Mouse (Mus musculus): ENCODE results near the gene Irs3. TPM values are rescaled to one million over a fixed set of nuclear protein-coding genes. Genes with fewer than 3 reads are reported as not detected.
A peak's percentile ranks its signal among the peaks of the same experiment; 100 is the strongest.

The Irs3 gene
- polyA plus RNA-seq, 1 experiment from 2014 or later, result 0.42 TPM

- 96% methylated on average over 8 of the region's 8 CpGs for WGBS
- DNase-seq (ENCODE audit: low spot score), result no peak
- H3K27ac ChIP-seq, result no peak overlapping the region
- H3K4me3 ChIP-seq, result no peak overlapping the region
- H3K27me3 ChIP-seq (ENCODE audit: insufficient read depth, poor library complexity, severe bottlenecking), result no peaks in the 10 kb centered on the region
- peaks cover 10% of the 10 kb centered on the region for H3K4me1 ChIP-seq (replicated peaks)
- H3K9me3 ChIP-seq, result no peaks in the 10 kb centered on the region
- H3K36me3 ChIP-seq, result peaks cover 62% of the 10 kb centered on the region
Measured at GRCm38 (mm10) chr5:137677859-137678258, 32.3 kb upstream of the Irs3 start.

DNA sequence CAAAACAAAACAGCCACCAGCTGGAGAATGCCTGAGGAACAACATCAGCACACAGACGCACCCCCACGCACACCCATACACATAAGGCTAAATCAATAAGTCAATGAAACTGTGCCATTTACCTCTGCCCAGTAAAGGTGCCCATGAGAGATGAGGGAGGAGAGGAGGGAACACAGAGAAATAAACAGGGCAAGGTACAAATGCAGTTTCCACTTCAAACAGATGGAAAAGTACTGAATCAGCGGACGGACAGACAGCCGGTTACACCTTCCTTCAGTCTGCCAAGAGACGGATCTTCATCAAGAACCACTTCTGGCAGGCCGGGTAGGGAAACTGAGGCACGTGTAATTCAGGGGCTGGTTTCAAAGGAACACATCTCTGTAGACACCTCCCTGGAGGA, 29.3 kb upstream of the Irs3 start:
- WGBS, result 95% methylated on average over 8 of the region's 8 CpGs
- H3K27ac ChIP-seq, result no peak overlapping the region
- no peaks in the 10 kb centered on the region for H3K27me3 ChIP-seq (ENCODE audit: insufficient read depth, poor library complexity, severe bottlenecking)
- peaks cover 42% of the 10 kb centered on the region for H3K36me3 ChIP-seq
- H3K4me1 ChIP-seq (replicated peaks), result peaks cover 15% of the 10 kb centered on the region
- no peaks in the 10 kb centered on the region for H3K9me3 ChIP-seq
- no peak for DNase-seq (ENCODE audit: low spot score)
- H3K4me3 ChIP-seq, result no peak overlapping the region

DNA sequence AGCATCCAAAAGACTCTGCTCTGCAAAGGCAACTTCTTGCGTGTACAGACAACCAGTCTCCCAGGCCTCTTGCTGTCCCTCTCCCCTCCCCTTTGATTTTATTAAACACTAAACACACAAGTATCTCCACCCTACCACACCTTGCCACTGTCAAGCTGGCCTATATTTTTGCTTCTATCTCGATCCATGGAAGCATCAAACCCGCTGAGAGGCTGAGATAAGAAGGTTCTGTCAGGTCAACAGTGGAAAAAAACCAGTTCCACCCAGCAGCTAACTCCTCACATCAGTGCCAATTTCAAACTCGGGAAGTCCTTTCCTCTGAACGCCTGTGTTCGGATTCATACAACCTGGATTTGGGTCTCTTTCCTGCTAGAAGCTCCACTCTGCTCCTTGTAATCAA, 27.5 kb upstream of the Irs3 start:
- Histone ChIP-seq H3K27ac (no peak overlapping the region), H3K4me3 (no peak overlapping the region), H3K27me3 (ENCODE audit: insufficient read depth, poor library complexity, severe bottlenecking) (no peaks in the 10 kb centered on the region), H3K4me1 (replicated peaks) (peaks cover 15% of the 10 kb centered on the region), H3K9me3 (no peaks in the 10 kb centered on the region), H3K36me3 (peaks cover 28% of the 10 kb centered on the region)
- WGBS, result 92% methylated on average over 6 of the region's 6 CpGs
- DNase-seq (ENCODE audit: low spot score), result no peak

DNA sequence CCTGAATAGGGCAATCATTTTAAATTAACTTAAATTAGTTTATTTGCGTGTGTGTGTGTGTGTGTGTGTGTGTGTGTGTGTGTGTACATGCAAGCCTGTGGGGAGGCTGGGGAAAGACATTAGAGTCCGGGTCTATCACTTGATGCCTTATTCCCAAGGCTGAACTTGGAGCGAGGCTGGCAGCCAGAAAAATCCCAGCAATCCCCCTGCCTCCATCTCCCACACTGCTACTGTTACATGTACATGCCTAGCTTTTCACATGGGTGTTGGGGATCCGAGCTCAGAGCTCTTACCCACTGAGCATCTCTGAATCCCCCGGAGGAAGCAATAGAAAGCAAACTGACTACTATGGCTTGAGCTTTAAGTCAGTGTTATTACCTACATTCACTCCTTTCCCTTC, 26.8 kb upstream of the Irs3 start:
- Histone ChIP-seq H3K9me3 (no peaks in the 10 kb centered on the region), H3K4me3 (no peak overlapping the region), H3K36me3 (peaks cover 31% of the 10 kb centered on the region), H3K4me1 (replicated peaks) (peaks cover 15% of the 10 kb centered on the region), H3K27ac (no peak overlapping the region), H3K27me3 (ENCODE audit: insufficient read depth, poor library complexity, severe bottlenecking) (no peaks in the 10 kb centered on the region)
- no peak for DNase-seq (ENCODE audit: low spot score)
- WGBS, result 84% methylated on average over 5 of the region's 5 CpGs

DNA sequence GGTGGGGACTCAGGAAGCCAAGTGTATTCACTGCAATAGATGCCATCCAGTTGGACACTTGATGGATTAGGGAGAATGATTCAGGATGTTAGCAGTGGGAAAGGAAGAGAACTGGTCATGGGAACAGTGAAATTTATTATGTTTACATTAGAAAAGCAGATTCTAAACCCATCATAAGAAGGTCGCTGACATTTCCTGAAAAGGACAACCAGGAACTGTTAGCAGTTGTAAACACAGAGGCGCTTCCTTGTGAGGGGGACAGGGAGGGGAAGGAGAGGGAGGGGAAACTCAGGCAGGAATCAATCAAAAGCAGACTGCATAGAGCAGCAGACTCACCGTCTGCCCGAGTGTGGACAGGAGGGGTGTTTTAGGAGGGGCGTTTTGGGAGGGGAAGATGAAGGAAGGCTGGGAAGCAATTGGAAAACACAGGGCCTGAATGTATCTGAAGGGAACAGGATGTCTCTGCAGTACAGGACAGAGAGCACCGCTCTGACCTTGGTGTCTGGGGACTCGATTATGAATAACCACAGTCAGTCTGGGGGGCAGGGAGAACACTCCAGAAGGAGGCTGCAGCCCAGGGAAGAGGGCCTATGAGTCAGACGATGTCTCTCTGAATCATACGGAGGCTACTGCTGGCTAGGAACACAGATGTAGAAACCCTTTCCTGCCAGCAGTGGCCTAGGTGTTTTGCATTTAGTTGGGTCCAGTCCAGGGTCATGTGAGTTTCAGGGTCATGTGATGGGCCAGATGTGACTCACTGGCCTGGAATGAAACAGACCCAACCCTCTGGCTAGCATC, 26.1 kb upstream of the Irs3 start:
- H3K4me3 ChIP-seq, result no peak overlapping the region; the same call in 1 of the 2 replicates
- no peaks in the 10 kb centered on the region for H3K27me3 ChIP-seq (ENCODE audit: insufficient read depth, poor library complexity, severe bottlenecking)
- peaks cover 15% of the 10 kb centered on the region for H3K4me1 ChIP-seq (replicated peaks)
- DNase-seq (ENCODE audit: low spot score), result peak; percentile 24
- H3K27ac ChIP-seq, result peak overlapping the region; percentile 59
- H3K36me3 ChIP-seq, result peaks cover 33% of the 10 kb centered on the region
- WGBS, result 48% methylated on average over 9 of the region's 9 CpGs
- no peaks in the 10 kb centered on the region for H3K9me3 ChIP-seq

DNA sequence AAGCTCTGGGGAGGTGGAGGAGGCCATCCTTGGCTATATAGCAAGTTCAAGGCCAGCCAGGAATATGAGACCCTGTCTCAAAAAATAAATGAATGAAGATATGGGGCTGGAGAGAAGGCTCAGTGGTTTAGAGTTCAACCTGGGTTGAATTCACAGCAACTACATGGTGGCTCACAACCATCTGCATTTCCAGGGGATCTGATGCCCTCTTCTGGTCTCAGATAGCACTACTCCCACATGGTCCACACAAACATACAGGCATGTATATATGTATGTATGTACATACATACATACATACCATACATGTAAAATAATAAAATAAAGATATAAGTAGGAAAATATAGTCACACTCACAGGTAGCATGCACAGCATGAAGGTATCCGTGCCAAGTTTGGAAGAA, 24.7 kb upstream of the Irs3 start:
- no peak overlapping the region for H3K27ac ChIP-seq
- 96% methylated on average over 1 of the region's 1 CpGs for WGBS
- no peak overlapping the region for H3K4me3 ChIP-seq
- peaks cover 40% of the 10 kb centered on the region for H3K36me3 ChIP-seq
- no peaks in the 10 kb centered on the region for H3K9me3 ChIP-seq
- no peaks in the 10 kb centered on the region for H3K27me3 ChIP-seq (ENCODE audit: insufficient read depth, poor library complexity, severe bottlenecking)
- peaks cover 15% of the 10 kb centered on the region for H3K4me1 ChIP-seq (replicated peaks)
- DNase-seq (ENCODE audit: low spot score), result no peak

- no peak overlapping the region for H3K4me3 ChIP-seq
- no peak for DNase-seq (ENCODE audit: low spot score)
- 89% methylated on average over 10 of the region's 10 CpGs for WGBS
- H3K27ac ChIP-seq, result no peak overlapping the region
- H3K4me1 ChIP-seq (replicated peaks), result peaks cover 15% of the 10 kb centered on the region
- H3K9me3 ChIP-seq, result no peaks in the 10 kb centered on the region
- H3K27me3 ChIP-seq (ENCODE audit: insufficient read depth, poor library complexity, severe bottlenecking), result no peaks in the 10 kb centered on the region
- H3K36me3 ChIP-seq, result peaks cover 46% of the 10 kb centered on the region
Measured at GRCm38 (mm10) chr5:137668971-137669370, 23.5 kb upstream of the Irs3 start.

GRCm38 (mm10) chr5:137663057-137663456, 17.5 kb upstream of the Irs3 start:
- 0 out of 2 replicates have a peak, but pooled peaks cover 5% of the 10 kb centered on the region for H3K4me1 ChIP-seq (replicated peaks)
- H3K4me3 ChIP-seq, result no peak overlapping the region
- H3K27ac ChIP-seq, result no peak overlapping the region
- H3K36me3 ChIP-seq, result peaks cover 98% of the 10 kb centered on the region
- no peaks in the 10 kb centered on the region for H3K9me3 ChIP-seq
- WGBS, result 84% methylated on average over 9 of the region's 9 CpGs
- H3K27me3 ChIP-seq (ENCODE audit: insufficient read depth, poor library complexity, severe bottlenecking), result no peaks in the 10 kb centered on the region
- no peak for DNase-seq (ENCODE audit: low spot score)

DNA sequence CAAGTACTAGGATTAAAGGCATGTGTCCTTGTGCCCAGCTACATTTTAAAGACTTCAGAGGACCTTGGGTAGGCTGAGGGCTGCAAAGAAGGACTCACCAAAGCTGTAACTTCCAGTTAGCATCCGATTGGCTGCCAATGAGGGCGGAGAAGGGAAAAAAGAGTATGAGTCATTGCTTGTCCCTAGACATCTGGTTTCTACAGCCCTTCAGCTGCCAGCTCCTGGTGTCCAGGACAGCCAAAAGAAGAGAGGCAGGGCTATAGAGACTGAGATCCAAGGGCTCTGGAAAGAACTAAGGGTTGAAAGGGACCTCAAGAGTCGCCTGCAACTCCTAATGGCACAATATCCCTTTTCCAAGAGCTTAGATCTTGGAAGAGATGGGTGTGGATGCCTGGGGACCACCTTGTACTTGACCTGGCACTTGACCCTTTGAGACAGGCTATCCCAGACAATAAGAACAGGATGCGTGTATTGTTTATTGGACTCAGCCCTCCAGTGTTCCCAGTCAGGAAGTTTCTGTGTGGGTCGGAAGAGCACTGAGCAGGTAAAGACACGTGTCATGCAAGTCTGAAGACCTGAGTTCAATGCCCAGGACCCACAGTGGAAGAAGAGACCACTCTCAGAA, 14.7 kb upstream of the Irs3 start:
- no peaks in the 10 kb centered on the region for H3K9me3 ChIP-seq
- H3K4me3 ChIP-seq, result no peak overlapping the region
- H3K27ac ChIP-seq, result no peak overlapping the region
- H3K4me1 ChIP-seq (replicated peaks), result 0 out of 2 replicates have a peak, but pooled peaks cover 5% of the 10 kb centered on the region
- no peak for DNase-seq (ENCODE audit: low spot score)
- H3K36me3 ChIP-seq, result peaks cover 77% of the 10 kb centered on the region
- H3K27me3 ChIP-seq (ENCODE audit: insufficient read depth, poor library complexity, severe bottlenecking), result no peaks in the 10 kb centered on the region
- WGBS, result 94% methylated on average over 6 of the region's 6 CpGs

DNA sequence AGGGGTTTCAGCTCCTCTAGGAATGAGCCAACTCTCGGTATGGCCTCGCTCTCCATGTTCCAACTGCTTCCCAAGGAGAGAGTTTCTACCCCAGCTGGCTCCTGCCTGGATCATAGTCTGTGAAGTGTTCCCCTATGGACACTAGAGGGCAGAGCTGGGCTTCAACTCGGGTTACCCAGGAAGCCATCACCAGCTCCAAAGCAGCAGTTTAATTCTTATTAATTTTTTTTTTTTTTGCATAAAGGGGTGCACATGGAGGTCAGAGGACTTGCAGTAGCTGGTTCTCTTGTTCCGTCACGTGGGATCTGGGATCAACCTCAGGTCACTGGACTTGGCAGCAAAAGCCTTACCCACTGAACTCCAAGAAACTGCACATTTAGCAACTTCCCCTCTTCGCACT, 11.5 kb upstream of the Irs3 start:
- Histone ChIP-seq H3K4me1 (replicated peaks) (no peaks in the 10 kb centered on the region; the same call in 1 of the 2 replicates), H3K4me3 (no peak overlapping the region), H3K36me3 (peaks cover 75% of the 10 kb centered on the region), H3K27me3 (ENCODE audit: insufficient read depth, poor library complexity, severe bottlenecking) (no peaks in the 10 kb centered on the region), H3K27ac (no peak overlapping the region), H3K9me3 (no peaks in the 10 kb centered on the region)
- WGBS, result 41% methylated on average over 6 of the region's 6 CpGs
- DNase-seq (ENCODE audit: low spot score), result peak; percentile 61

- DNase-seq (ENCODE audit: low spot score), result no peak
- WGBS, result 83% methylated on average over 7 of the region's 7 CpGs
- Histone ChIP-seq H3K36me3 (peaks cover 65% of the 10 kb centered on the region), H3K27ac (no peak overlapping the region), H3K27me3 (ENCODE audit: insufficient read depth, poor library complexity, severe bottlenecking) (no peaks in the 10 kb centered on the region), H3K4me3 (no peak overlapping the region), H3K9me3 (no peaks in the 10 kb centered on the region), H3K4me1 (replicated peaks) (peaks cover 17% of the 10 kb centered on the region)
Measured at GRCm38 (mm10) chr5:137654746-137655145, 9.2 kb upstream of the Irs3 start.

DNA sequence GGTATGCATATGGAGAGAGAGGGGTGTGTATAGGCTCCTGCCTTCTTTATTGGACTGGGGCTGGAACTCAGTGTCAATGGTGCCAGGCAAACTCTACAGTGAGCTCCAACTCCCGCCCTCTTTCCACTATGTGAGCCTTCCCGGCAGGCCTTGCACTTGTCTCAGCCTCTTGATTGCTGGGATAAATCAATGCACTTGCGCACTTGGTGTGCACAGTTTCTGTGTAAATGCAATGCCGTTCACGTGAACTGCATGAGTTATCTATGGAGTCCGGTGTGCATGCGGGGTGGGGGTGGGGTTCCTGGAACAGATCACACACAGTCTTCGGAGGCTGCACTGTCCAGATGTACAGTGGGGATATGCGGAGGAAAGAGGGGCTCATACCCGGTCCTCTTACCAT, 7.9 kb upstream of the Irs3 start:
- peaks cover 51% of the 10 kb centered on the region for H3K36me3 ChIP-seq
- no peaks in the 10 kb centered on the region for H3K9me3 ChIP-seq
- no peaks in the 10 kb centered on the region for H3K27me3 ChIP-seq (ENCODE audit: insufficient read depth, poor library complexity, severe bottlenecking)
- no peak overlapping the region for H3K27ac ChIP-seq
- 96% methylated on average over 10 of the region's 10 CpGs for WGBS
- no peak for DNase-seq (ENCODE audit: low spot score)
- H3K4me1 ChIP-seq (replicated peaks), result peaks cover 31% of the 10 kb centered on the region
- H3K4me3 ChIP-seq, result no peak overlapping the region

DNA sequence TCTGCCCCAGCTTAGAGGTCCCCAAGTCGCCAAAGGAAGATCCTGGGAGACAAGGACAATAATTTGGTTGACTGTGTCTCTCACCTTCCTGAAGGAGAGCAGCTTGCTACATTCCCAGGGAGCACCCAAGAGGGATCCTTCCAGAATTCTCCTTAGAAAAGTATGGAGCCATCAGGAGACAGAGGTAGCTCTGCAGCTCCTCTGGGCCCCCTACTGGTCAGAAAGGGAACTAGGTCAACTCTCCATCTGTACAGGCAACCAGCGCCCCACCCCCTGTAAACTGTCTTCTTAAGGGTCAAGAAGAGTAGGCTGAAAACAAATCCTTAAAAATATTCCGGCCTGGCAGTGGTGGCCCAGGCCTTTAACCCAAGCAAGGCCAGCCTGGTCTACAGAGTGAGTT, 7.0 kb upstream of the Irs3 start:
- Histone ChIP-seq H3K4me3 (no peak overlapping the region), H3K9me3 (no peaks in the 10 kb centered on the region), H3K36me3 (peaks cover 45% of the 10 kb centered on the region), H3K27ac (no peak overlapping the region), H3K4me1 (replicated peaks) (peaks cover 39% of the 10 kb centered on the region), H3K27me3 (ENCODE audit: insufficient read depth, poor library complexity, severe bottlenecking) (peaks cover 2% of the 10 kb centered on the region; the same call in 1 of the 2 replicates)
- DNase-seq (ENCODE audit: low spot score), result peak; percentile 72
- WGBS, result 24% methylated on average over 3 of the region's 3 CpGs

All from hindbrain, embryonic 10.5 days (tissue).